Mouse (Mus musculus): Measurements from ENCODE around the gene Trib3.

DNA sequence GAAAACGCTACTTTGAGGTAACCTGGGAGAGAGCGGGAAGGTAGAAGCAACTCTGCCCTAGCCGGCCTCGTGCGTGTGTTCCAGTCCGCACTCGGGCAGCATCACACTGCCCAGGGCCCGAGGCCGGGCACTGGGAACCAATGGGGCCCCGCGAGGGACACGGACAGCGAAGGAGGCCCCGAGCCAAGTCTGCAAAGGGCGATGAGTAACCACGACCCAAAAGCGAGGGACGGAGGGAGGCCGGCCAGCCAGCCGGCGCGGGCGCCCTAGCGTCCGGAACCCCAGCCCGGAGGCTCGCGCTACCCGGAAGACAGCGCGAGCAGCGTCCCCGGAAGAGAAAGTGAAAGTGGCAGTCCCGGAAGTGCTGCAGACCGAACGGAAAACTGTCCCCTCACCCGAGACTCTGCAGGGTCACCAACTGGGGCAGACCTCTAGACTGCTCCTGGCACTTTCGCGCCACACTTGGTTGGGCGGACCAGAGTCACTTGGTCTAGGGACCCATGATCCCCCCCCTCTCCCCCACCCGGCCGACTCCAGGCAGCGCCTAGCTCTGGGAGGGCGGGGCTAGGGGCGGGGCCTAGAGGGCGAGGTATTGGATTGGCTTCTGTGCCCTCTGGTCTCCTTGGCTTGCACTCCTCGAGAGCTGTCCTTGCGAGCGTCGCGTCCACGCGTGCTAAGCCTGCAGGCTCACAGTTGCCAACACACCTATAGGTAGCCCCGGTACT, 11.6 kb downstream of the Trib3 start, which contains the start of gene Rbck1:
- TF ChIP-seq POLR2A (IDR thresholded peaks at IDR 0.05; ENCODE audit: insufficient read depth, low read depth, low read length) (peak; percentile 94), CTCF (IDR thresholded peaks at IDR 0.05) (peak; percentile 26)

All from heart, adult 2 months (tissue).